Mouse (Mus musculus): ENCODE results near the gene Dpp9.

Dpp9 gene

GRCm38 (mm10) chr17:56229943-56230342 lies 11.2 kb upstream of the Dpp9 start:
- no peak for DNase-seq

GRCm38 (mm10) chr17:56226566-56226965 lies 7.9 kb upstream of the Dpp9 start:
- no peak for DNase-seq

DNA sequence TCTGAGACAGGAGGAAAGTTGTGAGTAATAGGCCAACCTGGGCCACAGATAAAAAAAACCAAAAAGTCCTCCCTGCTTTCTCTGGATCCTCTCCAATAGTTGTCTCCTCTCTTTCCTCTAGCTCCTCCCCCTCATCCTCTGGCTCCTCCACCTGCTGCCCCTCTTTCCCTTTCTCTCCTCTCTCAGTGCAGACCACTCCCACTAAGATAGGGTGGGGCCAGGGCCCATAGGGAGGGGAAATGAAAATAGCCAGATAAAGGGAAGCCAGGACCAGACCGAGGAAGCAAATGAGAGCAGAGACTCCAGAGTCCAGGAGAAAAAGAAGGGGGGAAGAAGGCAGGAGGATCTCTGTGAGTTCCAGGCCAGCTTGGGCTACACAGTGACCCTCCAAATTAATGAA lies 6.2 kb upstream of the Dpp9 start:
- no peak for DNase-seq

- DNase-seq = no peak
These were observed 1.1 kb upstream of the Dpp9 start for GRCm38 (mm10) chr17:56219805-56220204.

DNA sequence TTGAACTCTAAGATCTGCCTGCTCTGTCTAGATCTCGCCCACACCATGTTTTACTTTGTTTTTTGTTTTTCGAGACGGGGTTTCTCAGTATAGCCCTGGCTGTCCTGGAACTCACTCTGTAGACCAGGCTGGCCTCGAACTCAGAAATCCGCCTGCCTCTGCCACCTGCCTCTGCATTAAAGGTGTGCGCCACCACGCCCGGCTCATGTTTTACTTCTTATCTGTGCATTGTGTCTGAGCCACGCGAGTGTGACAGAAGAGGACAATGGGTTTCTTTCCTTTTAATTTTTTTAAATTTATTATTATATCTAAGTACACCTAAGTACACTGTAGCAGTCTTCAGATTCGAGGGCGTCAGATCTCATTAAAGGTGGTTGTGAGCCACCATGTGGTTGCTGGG lies 546 bp upstream of the Dpp9 start:
- no peak for DNase-seq

DNA sequence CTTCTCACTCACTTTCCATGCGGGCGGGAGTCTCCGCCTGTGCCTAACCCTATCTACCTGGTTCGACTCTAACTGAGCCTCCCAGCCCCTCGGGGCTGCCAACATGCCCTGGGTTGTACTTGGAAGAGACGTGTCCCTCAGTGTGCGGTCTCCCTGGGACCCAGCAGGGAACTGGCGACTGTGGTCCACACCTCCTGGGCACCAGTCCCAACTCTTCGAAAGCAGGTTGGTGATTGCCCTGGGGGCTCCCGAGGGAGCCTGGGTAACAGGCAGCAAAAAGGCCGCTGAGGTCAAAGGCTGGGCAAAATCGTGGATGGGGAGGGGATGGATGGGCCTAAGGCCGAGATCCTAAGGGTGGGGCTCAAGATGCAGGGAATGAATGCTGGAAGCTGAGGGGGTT lies 1.0 kb downstream of the Dpp9 start:
- DNase-seq = no peak

DNA sequence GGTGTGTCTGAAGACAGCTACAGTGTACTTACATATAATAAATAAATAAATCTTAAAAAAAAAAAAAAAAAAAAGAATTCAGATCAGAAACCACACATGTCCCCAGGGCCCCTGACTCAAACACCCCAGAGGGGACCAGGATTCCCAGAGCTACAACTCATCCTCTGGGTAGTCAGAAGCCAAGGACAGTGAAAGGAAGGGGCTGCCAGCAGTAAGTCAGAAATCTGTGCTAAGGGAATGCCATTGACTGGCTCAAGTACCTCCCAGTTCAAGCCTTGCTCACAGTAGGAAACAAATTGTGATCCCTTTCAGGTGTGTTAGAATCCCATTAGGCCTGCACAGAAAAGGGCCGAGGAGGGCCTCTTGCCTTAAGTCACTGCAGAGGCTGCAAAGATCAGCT lies 4.5 kb downstream of the Dpp9 start:
- no peak for DNase-seq

GRCm38 (mm10) chr17:56212676-56213075 lies 6.0 kb downstream of the Dpp9 start:
- no peak for DNase-seq

DNA sequence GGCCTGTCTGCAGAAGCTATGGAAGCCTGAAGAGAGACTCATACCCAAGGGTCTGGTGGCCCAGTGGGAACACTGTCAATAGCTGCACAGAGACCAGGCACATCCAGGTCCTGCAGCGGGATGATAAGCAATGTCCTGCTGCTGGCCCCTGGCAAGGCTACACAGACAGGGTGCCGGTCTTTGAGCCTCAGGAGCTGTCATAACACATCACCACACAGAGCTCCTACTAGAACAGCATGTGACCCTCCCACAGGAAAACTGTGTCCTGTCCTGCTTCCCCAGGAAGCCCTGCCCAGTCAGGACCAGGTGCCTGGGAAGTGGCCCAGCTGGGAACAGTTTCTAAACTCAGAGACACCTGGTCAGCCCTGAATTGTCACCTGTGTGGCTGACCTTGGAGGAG lies 7.6 kb downstream of the Dpp9 start:
- DNase-seq = no peak

- no peak for DNase-seq
These were observed 9.9 kb downstream of the Dpp9 start for GRCm38 (mm10) chr17:56208821-56209220.

- DNase-seq = no peak
These were observed 10.7 kb downstream of the Dpp9 start for GRCm38 (mm10) chr17:56207963-56208530.

DNA sequence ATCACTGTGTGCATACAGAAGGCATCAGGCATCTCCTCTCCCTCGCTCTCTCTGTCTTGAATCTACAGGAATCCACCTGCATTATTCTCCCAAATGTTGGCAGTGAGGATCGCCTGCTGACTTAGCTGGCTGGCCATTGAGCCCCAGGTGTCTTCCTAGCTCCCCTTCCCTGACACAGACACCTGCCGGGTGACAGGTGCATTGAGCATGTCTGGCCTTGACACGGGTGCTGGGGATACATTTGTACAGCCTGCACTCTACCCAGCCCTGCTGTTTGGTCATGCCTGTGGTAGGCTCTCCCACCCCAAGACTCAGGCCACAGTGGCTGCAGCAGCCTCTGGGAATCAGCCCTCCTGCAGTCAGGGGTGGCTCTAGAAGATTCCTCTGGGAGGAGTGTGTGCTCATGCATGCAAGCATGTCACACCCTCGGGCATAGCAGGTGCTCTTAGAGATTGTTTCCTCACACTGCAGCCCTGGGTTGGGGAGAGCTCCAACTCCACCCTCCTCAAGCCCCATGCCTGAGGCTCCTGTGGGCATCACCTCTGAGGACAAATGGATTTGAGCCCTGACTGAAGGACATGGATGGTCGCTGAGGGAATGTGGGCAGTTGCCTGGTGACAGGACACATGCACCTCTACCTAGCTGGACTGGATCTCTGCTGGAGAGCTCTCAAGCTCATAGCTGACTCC lies 11.6 kb downstream of the Dpp9 start:
- no peak for DNase-seq

GRCm38 (mm10) chr17:56206276-56206884 lies 12.3 kb downstream of the Dpp9 start:
- no peak for DNase-seq

DNA sequence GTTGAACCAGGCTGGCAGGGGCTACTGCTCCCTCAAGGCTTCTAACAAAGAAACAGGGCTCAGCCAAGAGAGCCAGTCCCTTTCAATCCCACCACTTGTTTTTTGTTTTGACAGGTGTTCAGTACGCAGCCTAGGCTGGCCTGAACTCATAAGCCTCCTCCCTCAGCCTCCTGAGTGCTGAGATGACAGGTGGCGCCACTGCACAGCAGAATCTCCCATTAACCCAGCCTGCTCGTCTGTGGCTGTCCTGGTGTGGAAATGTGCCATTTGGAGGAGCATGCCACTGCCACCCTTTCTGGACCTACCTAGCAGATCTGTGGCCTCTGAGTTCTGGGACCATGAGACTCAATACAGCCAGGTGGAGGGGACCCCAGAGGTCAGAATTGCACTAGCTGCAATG lies 15.0 kb downstream of the Dpp9 start:
- DNase-seq = no peak

DNA sequence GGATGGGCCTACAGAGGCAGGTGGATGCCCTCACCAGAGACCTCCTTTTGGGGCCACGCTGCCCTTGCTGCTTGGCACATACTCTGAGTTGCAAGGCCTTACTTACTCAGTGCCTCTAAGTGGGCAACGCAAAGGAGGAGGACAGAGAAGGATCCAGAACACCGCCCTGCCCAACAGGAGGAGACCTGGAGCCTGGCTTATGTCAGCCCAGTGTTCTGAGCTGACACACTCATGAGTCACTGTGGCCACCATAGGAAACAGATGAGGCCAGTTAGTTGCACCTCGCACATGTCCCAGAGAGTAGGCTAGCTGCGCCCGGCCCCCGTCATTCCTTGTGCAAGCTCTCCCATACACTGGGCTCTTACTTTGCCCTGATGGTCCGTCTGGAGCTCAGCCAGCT lies 16.2 kb downstream of the Dpp9 start:
- no peak for DNase-seq

DNA sequence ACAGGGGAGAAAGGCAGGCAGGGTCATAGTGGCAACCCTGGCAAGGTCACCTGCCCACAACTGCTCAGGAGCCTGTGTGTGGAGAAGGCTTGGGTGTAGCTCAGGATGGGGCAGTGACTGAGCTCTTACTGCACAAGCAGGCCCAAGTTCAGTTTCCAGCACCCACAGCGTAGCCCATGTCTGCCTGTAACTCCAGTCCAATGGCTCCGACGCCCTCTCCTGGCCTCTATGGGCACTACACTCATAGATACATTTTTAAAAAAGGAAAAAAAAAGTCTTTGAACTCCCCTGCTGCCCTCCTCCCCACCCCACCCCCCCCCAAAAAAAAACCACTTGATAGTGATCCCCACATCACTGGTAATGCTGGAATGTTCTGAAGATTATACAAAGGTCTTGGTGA lies 17.1 kb downstream of the Dpp9 start:
- DNase-seq = no peak

DNA sequence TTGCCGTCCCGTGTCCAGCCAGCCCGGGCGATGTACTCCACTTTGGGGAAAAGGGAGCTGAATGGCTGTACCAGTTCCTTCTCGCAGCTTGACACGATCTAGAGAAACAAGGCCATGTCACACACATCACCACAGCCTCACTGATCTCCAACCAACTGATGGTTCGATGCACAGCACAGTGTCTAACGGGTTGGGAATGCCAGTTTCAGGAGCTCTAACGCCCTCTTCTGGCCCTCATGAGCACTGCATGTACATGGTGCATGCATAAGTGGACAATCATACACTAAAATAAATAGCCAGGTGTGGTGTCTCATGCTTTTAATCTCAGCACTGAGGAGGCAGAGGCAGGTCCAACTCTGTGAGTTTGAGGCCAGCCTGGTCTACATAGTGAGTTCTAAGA lies 18.1 kb downstream of the Dpp9 start:
- no peak for DNase-seq

DNA sequence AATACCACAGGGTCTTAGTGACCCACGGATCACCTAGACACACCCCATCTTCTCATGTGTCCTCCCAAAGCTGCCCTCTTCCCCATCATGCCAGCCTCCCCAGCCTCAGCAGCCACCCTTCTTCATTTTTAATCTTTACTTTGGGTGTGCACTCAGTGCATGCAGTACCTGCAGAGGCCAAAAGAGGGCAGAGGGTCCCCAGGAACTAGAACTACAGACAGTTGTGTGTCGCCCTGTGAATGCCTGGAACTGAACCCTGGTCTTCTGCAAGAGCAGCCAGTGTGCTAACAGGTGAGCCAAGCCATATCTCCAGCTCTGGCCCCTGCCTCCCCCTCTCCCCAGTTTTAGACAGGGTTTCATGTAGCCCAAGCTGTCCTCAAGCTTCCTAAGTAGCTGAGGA lies 21.8 kb downstream of the Dpp9 start:
- DNase-seq = peak in 1 of 2 experiments; percentile 36

DNA sequence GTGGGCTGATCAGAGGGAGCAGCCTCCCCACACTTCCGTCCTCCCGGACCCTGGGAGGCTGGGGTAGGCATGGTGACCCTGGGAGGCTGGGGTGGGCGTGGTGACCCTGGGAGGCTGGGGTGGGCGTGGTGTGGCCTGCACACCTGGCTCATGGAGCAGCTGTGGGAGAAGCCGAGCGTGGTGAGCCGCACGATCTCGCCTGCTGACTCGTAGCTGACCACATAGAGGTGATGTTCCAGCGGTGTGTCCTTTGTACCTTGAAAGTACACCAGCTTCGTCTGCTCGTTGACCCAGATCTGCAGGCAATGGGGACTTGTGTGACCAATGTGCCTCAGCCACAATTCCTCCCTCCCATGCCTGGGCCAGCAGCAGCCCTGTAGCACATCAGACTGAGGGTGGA lies 23.9 kb downstream of the Dpp9 start:
- no peak for DNase-seq

DNA sequence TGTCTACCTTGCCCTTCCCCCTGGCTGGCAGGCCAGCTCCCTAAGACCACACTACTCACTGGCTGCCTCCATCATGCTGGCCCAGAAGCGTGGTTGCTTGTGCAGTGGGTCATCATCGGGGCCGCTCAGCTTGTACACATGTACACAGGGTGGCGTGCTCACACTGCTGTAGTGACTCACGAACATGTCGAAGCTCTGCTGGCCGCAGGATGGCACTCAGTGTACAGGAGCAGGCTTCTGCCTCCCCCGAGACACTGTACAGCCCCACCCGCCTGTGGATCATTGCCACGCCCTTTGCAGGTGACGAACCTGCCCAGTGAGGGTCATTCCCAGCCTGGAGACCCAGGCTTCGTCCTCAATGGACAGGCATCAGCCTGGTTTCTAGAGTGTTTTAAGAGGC lies 24.3 kb downstream of the Dpp9 start:
- no peak for DNase-seq

DNA sequence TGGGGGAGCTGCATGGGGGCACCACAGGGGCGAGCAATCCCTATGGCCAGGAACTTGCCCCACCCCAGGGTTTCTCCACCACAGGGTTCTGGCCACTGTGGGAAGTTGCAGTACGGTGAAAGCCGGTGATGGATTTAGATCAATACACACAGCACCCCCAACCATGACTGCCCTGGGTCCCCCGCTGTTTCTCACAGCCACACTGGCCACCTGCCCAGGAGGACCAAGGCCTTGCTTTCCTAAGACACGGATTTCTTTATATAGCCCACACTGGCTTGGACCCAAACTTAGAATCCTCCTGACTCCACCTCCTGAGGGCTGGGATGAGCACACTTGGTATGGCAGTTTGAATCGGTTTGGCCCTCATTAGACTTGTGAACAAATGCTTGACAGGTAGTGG lies 27.4 kb downstream of the Dpp9 start:
- DNase-seq = no peak

DNA sequence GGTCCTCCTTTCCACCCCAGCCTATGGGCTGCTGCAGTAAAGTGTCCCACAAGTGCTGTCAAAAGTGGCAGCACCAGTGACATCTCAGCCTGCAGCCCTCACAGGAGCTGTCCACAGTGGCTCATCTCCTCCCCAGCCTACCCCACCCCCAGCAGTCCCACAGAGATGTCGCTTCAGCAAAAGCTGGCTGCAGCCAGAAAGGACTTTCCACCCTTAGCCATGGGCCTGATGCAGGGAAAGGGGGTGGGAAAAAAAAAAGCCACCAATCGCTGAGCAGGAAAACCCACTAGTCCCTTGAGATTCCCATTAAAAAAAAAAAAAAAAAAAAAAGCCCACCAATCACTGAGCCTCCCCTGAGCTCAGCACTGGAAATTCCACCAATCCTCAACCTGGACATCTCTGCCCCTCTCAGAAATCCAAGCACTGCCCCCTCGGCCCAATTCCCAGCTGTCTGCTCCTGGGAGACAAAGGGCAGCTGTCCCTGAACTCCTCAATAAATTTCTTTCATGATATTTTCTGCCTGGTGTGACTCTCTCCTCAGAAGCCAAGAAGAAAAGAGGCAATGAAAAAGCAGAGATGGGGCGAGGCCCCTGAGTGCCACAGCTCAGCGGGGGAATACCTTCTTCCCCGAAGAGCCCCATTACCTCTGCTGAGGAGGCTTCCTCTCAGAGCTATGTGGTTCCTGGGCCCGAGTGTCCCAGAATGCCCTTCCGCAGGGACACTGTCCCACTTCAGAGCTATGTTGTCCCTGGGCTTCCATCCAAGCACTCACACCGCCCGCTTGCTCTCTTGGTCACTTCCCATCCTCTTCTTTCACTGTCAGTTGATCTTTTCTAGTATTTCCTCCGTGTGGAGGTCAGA lies 33.2 kb downstream of the Dpp9 start:
- no peak for DNase-seq

GRCm38 (mm10) chr17:56183658-56184103 lies 35.0 kb downstream of the Dpp9 start, which contains the start of gene Mydgf:
TSS of gene Mydgf (minus strand) at chr17:56183920.
- DNase-seq = peak; percentile 88 to 92

Data from spleen, adult 18-20 months (tissue).